Mouse (Mus musculus) NIH3T3 (cell line): ENCODE results near the gene Dck.
"Not testable (repeated sequence)": the region's sequence is repeated elsewhere in the genome, so short reads cannot be mapped to it uniquely, and the experiment has no call there.

Source experiments
- DNase-seq: peaks from one replicate; pipeline ENCODE4 v3.0.0-alpha.2; 2012; ENCODE audit warnings: low read depth

Dck gene

GRCm38 (mm10) chr5:88764987-88765481 lies at the start of gene Dck:
Dck (plus strand) TSS chr5:88764996.
- DNase-seq, result peak; percentile 99

- DNase-seq, result no peak
Measured at GRCm38 (mm10) chr5:88716983-88717382, 47.8 kb upstream of the Dck start.

DNA sequence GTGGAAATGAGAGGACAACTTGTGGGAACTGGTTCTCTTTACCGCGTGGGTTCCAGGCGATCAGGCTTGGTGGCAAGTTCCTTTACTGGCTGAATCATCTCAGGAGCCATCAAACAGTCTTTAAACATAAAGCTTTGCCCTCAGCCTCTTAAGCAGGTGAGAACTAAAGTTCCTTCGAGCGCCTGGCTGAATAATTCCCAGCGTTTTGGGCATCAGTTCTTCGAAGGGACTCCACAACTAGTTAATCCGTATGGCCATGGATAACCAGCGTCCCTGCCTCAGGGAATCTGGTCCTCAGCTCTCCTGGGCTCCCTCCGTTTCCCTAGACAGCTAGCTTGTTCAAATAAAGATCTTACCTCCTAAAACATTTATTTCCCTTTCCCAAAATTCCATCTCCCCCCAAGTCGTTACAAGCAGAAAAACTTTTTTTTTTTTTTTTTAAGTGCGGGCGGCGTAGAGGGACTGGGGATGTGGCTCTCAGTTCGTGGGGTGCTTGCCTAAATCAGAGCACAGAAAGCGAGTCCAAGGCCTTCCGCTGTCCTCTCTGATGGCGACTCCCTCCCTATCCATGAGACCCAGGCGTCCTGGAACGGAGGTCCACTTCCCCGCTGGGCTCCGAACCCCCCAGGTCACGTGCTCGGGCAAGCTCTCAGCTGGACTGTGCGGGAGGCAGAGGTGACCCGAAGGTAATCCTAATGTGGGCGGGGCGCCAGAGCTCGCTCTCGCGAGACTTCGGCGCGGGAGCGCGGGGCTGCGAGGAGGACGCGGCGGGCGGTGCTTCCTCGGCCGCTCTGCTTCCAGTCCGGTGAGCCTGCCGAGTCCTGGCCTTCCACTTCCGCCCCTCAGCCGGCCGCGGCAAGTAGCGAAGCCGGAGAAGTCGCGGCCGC lies 44.4 kb upstream of the Dck start, which contains the start of gene Mob1b:
Mob1b (plus strand) TSS at position 740 of the 887 bp plus-strand sequence.
- DNase-seq, result peak; percentile 100

DNA sequence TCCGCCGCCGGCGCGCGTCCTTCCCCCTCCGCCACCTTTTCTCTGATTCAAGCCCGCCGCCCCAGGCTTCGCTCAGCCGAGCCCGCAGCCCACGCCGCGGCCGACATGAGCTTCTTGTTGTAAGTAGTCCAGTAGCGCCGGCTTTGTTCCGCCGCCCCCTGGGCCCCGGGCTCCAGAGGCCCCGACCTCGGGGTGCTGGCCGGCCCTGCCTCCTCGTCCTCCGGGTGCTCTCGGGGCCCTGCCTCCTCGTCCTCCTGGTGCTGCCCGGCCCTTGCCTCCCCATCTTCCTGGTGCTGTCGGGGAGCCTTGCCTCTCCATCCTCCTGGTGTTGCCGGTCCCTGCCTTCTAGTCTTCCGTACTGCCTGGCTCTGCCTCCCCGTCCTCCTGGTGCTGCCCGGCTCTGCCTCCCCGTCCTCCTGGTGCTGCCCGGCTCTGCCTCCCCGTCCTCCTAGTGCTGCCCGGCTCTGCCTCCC lies 43.8 kb upstream of the Dck start:
- DNase-seq, result no peak

GRCm38 (mm10) chr5:88721565-88722212 lies 43.1 kb upstream of the Dck start:
- peak; percentile 59 for DNase-seq

DNA sequence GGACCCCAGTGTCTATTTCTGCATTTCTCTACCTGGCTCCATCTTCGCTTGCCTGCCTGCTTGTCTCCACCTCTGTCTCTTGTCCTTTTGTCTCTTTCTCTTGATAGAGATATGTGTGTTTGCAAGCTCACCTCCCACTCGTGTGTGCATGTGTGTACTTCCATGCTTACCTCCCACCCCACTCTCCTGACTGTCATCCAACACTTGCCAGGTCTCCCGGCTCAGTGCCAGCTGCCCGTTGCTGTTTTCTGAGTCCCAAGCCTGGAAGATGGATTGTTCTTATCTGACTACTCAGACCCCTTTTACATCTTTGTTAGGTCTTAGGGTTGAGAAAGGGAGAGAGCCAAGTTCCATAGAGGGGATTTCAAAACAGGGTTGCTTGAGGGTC lies 42.6 kb upstream of the Dck start:
- DNase-seq, result peak; percentile 41

DNA sequence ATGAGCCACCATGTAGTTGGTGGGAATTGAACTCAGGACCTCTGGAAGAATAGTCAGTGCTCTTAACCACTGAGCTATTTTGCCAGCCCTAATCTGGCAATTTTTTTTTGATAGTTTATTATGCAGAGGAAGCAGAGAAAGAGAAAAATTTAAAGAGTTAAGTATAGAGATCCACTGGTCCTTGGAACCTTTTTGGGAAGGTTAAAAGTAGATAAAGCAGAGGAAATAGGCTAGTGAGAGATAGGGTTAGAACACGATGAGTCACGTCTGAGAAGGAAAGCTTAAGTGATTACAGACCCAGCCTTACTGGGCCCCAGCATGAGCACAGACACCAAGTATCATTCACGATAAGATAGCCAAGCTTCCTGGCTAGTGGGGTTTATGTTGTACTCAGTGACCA lies 40.8 kb upstream of the Dck start:
- peak; percentile 62 for DNase-seq

DNA sequence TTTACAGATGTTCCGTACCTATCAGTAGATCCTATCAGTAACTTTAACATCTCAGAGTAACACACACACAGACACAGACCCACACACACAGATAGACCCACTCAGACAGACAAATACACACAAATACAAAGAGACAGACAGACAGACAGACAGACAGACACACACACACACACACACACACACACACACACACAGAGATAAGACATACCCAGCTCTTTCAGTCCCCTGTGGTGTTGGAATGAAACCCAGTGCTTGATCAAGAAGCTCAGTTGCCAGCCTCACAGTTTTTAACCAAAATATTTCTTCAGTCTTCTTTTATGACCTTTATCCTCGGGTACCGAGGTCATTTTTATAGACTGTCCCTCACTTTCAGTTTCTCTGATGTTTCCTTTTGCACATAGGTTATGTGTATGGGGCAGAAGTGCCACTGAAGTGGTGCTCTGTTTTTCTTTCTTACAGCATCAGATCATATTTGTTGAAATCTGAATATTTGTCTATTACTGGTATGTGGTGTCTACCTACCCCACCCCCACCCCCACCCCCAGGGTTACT lies 37.1 kb upstream of the Dck start:
- DNase-seq, result no peak

DNA sequence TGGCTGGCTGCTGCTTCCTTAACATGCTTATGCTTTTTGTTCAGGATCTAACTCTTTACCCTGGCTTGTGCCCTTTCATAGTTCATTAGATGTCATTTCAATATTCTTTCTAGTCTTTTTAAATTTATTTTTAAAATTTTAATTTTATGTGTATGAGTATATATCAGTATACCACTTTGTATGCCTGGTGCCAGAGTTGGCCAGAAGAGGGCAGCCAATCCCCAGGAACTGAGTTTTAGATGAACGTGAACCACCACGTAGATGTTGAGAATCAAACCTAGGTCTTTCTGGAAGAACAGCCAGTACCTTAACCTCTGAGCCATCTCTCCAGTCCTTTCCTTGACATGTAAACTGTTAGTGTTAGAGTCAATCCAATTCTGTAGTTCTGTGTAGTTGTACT lies 30.0 kb upstream of the Dck start:
- peak; percentile 14 for DNase-seq

DNA sequence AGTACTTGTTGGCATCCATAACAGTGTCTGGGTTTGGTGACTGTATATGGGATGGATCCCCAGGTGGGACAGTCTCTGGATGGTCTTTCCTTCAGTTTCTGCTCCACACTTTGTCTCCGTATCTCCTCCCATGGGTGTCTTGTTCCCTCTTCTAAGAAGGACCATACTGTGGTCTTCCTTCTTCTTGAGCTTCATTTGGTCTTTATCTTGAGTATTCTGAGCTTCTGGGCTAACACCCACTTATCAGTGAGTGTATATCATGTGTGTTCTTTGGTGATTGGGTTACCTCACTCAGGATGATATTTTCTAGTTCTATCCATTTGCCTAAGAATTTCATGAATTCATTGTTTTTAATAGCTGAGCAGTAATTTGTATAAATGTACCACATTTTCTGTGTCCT lies 23.7 kb upstream of the Dck start:
- DNase-seq, result not testable (repeated sequence)

GRCm38 (mm10) chr5:88747774-88748173 lies 17.0 kb upstream of the Dck start:
- peak; percentile 14 for DNase-seq

DNA sequence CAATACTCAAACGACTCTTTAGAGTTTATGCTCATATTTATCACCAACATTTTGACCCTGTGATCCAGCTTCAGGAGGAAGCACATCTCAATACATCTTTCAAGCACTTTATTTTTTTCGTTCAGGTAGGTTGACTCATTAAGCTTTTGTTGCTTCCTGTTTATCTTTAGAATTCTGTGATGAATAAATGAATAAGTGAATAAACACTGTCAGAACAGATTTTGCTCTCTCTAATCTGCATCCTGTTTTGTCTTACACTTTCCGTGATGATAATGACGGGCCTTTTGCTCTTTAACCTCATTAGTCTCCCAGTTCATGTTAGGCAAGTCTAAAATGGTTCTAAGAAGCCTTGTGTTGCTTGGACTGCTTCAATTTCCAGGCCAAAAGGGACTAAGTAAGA lies 11.6 kb upstream of the Dck start:
- no peak for DNase-seq

DNA sequence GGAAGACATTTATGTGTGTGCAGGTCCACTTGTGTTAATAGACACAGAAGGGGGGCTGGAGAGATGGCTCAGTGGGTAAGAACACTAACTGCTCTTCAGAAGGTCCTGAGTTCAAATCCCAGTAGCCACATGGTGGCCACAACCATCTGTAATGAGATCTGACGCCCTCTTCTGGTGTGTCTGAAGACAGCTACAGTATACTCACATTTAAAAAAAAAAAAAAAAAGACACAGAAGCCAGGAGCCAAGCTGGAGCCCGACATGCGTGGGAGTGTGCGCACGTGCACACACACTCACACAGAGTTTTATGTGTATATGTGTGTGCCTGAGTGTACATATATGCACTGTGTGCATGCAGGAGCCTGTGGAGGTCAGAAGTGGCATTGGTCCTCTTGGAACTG lies 2.2 kb upstream of the Dck start:
- no peak for DNase-seq

- DNase-seq, result no peak
Measured at GRCm38 (mm10) chr5:88764430-88764986, 288 bp upstream of the Dck start.

DNA sequence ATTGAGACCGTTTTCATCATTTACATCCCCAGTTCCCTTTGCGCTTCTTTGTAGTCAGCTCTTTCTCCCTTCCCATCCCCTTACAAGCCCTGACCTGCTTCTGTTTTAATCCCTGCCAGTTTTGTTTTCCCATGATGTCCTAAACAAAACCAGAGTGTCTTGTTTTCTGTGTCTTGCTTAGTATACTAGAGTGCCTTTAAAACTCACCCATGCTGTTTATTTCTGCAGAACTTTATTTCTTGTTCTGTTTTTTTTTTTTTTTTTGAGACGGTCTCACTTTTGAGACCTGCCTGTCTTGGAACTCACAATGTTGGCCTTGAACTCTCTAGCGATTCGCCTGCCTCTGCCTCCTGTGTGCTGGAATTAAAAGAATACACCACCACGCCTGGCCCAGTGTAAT lies 791 bp downstream of the Dck start:
- DNase-seq, result no peak

GRCm38 (mm10) chr5:88766121-88766520 lies 1.3 kb downstream of the Dck start:
- no peak for DNase-seq

- no peak for DNase-seq
Measured at GRCm38 (mm10) chr5:88766863-88767262, 2.1 kb downstream of the Dck start.

- no peak for DNase-seq
Measured at GRCm38 (mm10) chr5:88768201-88768600, 3.4 kb downstream of the Dck start.

GRCm38 (mm10) chr5:88782072-88782765 lies 17.4 kb downstream of the Dck start:
- no peak for DNase-seq

GRCm38 (mm10) chr5:88785059-88785458 lies 20.3 kb downstream of the Dck start:
- DNase-seq, result no peak

DNA sequence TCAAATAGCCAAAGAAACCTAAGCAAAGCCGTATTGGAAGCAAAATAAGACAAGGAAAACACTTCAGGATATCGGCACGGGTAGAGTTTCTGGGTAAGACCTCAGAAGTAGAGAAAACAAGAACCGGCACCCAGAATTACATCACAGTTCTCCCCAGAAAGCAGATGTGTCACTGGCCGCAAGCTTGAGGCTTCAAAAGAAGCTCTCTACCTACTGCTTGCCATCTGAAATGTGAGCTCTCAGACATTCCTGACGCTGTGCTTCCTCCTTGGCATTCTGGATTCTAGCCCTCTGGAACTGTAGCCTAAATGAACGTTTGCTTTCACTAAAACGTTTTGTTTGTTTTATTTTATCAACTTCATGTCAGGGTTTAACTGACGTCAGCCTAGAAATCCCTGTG lies 25.9 kb downstream of the Dck start:
- peak; percentile 19 for DNase-seq
